Mouse (Mus musculus) cerebellum, postnatal 14 days (tissue): ENCODE data around the gene Lims1.

ENCODE experiments used
- DNase-seq, 2 experiments: peaks; one replicate each; pipeline ENCODE4 v3.0.0; 2021; ENCODE audit warnings: mixed read lengths in 2 of 2

Lims1 gene

GRCm38 (mm10) chr10:58451575-58451974, 128.3 kb downstream of the Lims1 start:
- DNase-seq, result no peak

- no peak for DNase-seq
Observed at GRCm38 (mm10) chr10:58452185-58452584, 128.9 kb downstream of the Lims1 start.

GRCm38 (mm10) chr10:58459896-58460295, 136.6 kb downstream of the Lims1 start:
- DNase-seq, result no peak
